Mouse (Mus musculus): Measurements from ENCODE around the gene Gm17428. TPM values are rescaled to one million over a fixed set of nuclear protein-coding genes. Genes with fewer than 3 reads are reported as not detected.
A peak's percentile ranks its signal among the peaks of the same experiment; 100 is the strongest.

The Gm17428 gene
- polyA plus RNA-seq, 1 experiment from 2014 or later: not detected

GRCm38 (mm10) chr14:55008417-55008816 is 31.7 kb downstream of the Gm17428 start:
- WGBS: 74% methylated on average over 8 of the region's 8 CpGs

GRCm38 (mm10) chr14:55011116-55011515 is 34.4 kb downstream of the Gm17428 start:
- Histone ChIP-seq H3K9ac (ENCODE audit: low read length) (no peak overlapping the region), H3K4me1 (ENCODE audit: control insufficient read depth, insufficient read depth, low read length) (no peaks in the 10 kb centered on the region), H3K36me3 (ENCODE audit: control insufficient read depth, insufficient read depth, low read length) (no peaks in the 10 kb centered on the region), H3K4me2 (ENCODE audit: low read depth, low read length) (no peak overlapping the region), H3K4me3 (replicated peaks; ENCODE audit: low read length) (no peak overlapping the region), H3K9me3 (replicated peaks; ENCODE audit: control insufficient read depth, low read length) (no peaks in the 10 kb centered on the region), H3K27ac (ENCODE audit: low read length) (no peak overlapping the region), H3K27me3 (ENCODE audit: control insufficient read depth, insufficient read depth, low read length) (no peaks in the 10 kb centered on the region)
- no peak for ATAC-seq (ENCODE audit: insufficient read depth, low FRiP score)
- 62% methylated on average over 4 of the region's 4 CpGs for WGBS

More at GRCm38 (mm10) chr14:55008417-55008816, 31.7 kb downstream of the Gm17428 start:
- Histone ChIP-seq H3K27me3 (ENCODE audit: control insufficient read depth, insufficient read depth, low read length) (no peaks in the 10 kb centered on the region), H3K36me3 (ENCODE audit: control insufficient read depth, insufficient read depth, low read length) (no peaks in the 10 kb centered on the region), H3K4me2 (ENCODE audit: low read depth, low read length) (no peak overlapping the region), H3K4me3 (replicated peaks; ENCODE audit: low read length) (no peak overlapping the region), H3K4me1 (ENCODE audit: control insufficient read depth, insufficient read depth, low read length) (0 out of 2 replicates have a peak, but pooled peaks cover 4% of the 10 kb centered on the region), H3K9me3 (replicated peaks; ENCODE audit: control insufficient read depth, low read length) (no peaks in the 10 kb centered on the region), H3K27ac (ENCODE audit: low read length) (no peak overlapping the region), H3K9ac (ENCODE audit: low read length) (no peak overlapping the region)
- no peak for ATAC-seq (ENCODE audit: insufficient read depth, low FRiP score)

- H3K36me3 ChIP-seq (ENCODE audit: control insufficient read depth, insufficient read depth, low read length): peaks cover 4% of the 10 kb centered on the region; the same call in 1 of the 2 replicates
- peak overlapping the region; percentile 81 for H3K9ac ChIP-seq (ENCODE audit: low read length)
- H3K27me3 ChIP-seq (ENCODE audit: control insufficient read depth, insufficient read depth, low read length): no peaks in the 10 kb centered on the region
- H3K4me1 ChIP-seq (ENCODE audit: control insufficient read depth, insufficient read depth, low read length): no peaks in the 10 kb centered on the region
- no peaks in the 10 kb centered on the region for H3K9me3 ChIP-seq (replicated peaks; ENCODE audit: control insufficient read depth, low read length)
- peak overlapping the region; percentile 86 for H3K4me2 ChIP-seq (ENCODE audit: low read depth, low read length)
- H3K4me3 ChIP-seq (replicated peaks; ENCODE audit: low read length): peak overlapping the region; percentile 57
- ATAC-seq (ENCODE audit: insufficient read depth, low FRiP score): peak; percentile 61
- H3K27ac ChIP-seq (ENCODE audit: low read length): peak overlapping the region; percentile 93
- under 1% methylated on average over 27 of the region's 27 CpGs for WGBS
These were observed 37.9 kb downstream of the Gm17428 start for GRCm38 (mm10) chr14:55014591-55014990.

- Histone ChIP-seq H3K4me2 (ENCODE audit: low read depth, low read length) (peak within 1 kb of the TSS; percentile 86), H3K9ac (ENCODE audit: low read length) (peak within 1 kb of the TSS; percentile 89), H3K4me3 (replicated peaks; ENCODE audit: low read length) (peak within 1 kb of the TSS; percentile 84), H3K27ac (ENCODE audit: low read length) (peak within 1 kb of the TSS; percentile 93), H3K36me3 (ENCODE audit: control insufficient read depth, insufficient read depth, low read length) (peaks cover 4% of the 10 kb centered on the region; the same call in 1 of the 2 replicates), H3K9me3 (replicated peaks; ENCODE audit: control insufficient read depth, low read length) (no peaks in the 10 kb centered on the region), H3K27me3 (ENCODE audit: control insufficient read depth, insufficient read depth, low read length) (no peaks in the 10 kb centered on the region), H3K4me1 (ENCODE audit: control insufficient read depth, insufficient read depth, low read length) (no peaks in the 10 kb centered on the region)
- WGBS: under 1% methylated on average over 36 of the region's 36 CpGs
- ATAC-seq (ENCODE audit: insufficient read depth, low FRiP score): peak; percentile 97
These were observed 38.4 kb downstream of the Gm17428 start, which contains the start of gene Ngdn for GRCm38 (mm10) chr14:55014991-55015766. Gene Ngdn (plus strand): TSS chr14:55015454.

GRCm38 (mm10) chr14:55015767-55016111 is 39.0 kb downstream of the Gm17428 start:
- Histone ChIP-seq H3K4me2 (ENCODE audit: low read depth, low read length) (peak overlapping the region; percentile 82), H3K4me1 (ENCODE audit: control insufficient read depth, insufficient read depth, low read length) (no peaks in the 10 kb centered on the region), H3K4me3 (replicated peaks; ENCODE audit: low read length) (peak overlapping the region; percentile 84), H3K27me3 (ENCODE audit: control insufficient read depth, insufficient read depth, low read length) (no peaks in the 10 kb centered on the region), H3K9me3 (replicated peaks; ENCODE audit: control insufficient read depth, low read length) (no peaks in the 10 kb centered on the region), H3K9ac (ENCODE audit: low read length) (peak overlapping the region; percentile 89), H3K36me3 (ENCODE audit: control insufficient read depth, insufficient read depth, low read length) (peaks cover 4% of the 10 kb centered on the region; the same call in 1 of the 2 replicates), H3K27ac (ENCODE audit: low read length) (peak overlapping the region; percentile 88)
- WGBS: under 1% methylated on average over 17 of the region's 17 CpGs
- ATAC-seq (ENCODE audit: insufficient read depth, low FRiP score): no peak

- no peak for ATAC-seq (ENCODE audit: insufficient read depth, low FRiP score)
These were observed 40.1 kb downstream of the Gm17428 start for GRCm38 (mm10) chr14:55016876-55017275.

GRCm38 (mm10) chr14:55020394-55020793 is 43.7 kb downstream of the Gm17428 start:
- no peaks in the 10 kb centered on the region for H3K27me3 ChIP-seq (ENCODE audit: control insufficient read depth, insufficient read depth, low read length)
- no peaks in the 10 kb centered on the region for H3K9me3 ChIP-seq (replicated peaks; ENCODE audit: control insufficient read depth, low read length)
- no peak overlapping the region for H3K4me3 ChIP-seq (replicated peaks; ENCODE audit: low read length)
- H3K4me1 ChIP-seq (ENCODE audit: control insufficient read depth, insufficient read depth, low read length): no peaks in the 10 kb centered on the region
- peaks cover 36% of the 10 kb centered on the region for H3K36me3 ChIP-seq (ENCODE audit: control insufficient read depth, insufficient read depth, low read length)
- no peak overlapping the region for H3K4me2 ChIP-seq (ENCODE audit: low read depth, low read length)
- H3K9ac ChIP-seq (ENCODE audit: low read length): no peak overlapping the region
- no peak for ATAC-seq (ENCODE audit: insufficient read depth, low FRiP score)
- no peak overlapping the region for H3K27ac ChIP-seq (ENCODE audit: low read length)
- WGBS: 86% methylated on average over 9 of the region's 9 CpGs

More at GRCm38 (mm10) chr14:55016876-55017275, 40.1 kb downstream of the Gm17428 start:
- H3K9ac ChIP-seq (ENCODE audit: low read length): no peak overlapping the region
- no peaks in the 10 kb centered on the region for H3K4me1 ChIP-seq (ENCODE audit: control insufficient read depth, insufficient read depth, low read length)
- peaks cover 10% of the 10 kb centered on the region; the same call in 1 of the 2 replicates for H3K36me3 ChIP-seq (ENCODE audit: control insufficient read depth, insufficient read depth, low read length)
- WGBS: 90% methylated on average over 16 of the region's 16 CpGs
- no peak overlapping the region for H3K4me2 ChIP-seq (ENCODE audit: low read depth, low read length)
- H3K9me3 ChIP-seq (replicated peaks; ENCODE audit: control insufficient read depth, low read length): no peaks in the 10 kb centered on the region
- H3K27ac ChIP-seq (ENCODE audit: low read length): no peak overlapping the region
- H3K27me3 ChIP-seq (ENCODE audit: control insufficient read depth, insufficient read depth, low read length): no peaks in the 10 kb centered on the region
- no peak overlapping the region for H3K4me3 ChIP-seq (replicated peaks; ENCODE audit: low read length)

GRCm38 (mm10) chr14:55023011-55023410 is 46.3 kb downstream of the Gm17428 start:
- 88% methylated on average over 15 of the region's 15 CpGs for whole genome bisulfite sequencing
- Histone ChIP-seq H3K27me3 (ENCODE audit: control insufficient read depth, insufficient read depth, low read length) (no peaks in the 10 kb centered on the region), H3K4me3 (replicated peaks; ENCODE audit: low read length) (no peak overlapping the region), H3K4me1 (ENCODE audit: control insufficient read depth, insufficient read depth, low read length) (no peaks in the 10 kb centered on the region), H3K4me2 (ENCODE audit: low read depth, low read length) (no peak overlapping the region), H3K9ac (ENCODE audit: low read length) (no peak overlapping the region), H3K27ac (ENCODE audit: low read length) (no peak overlapping the region), H3K36me3 (ENCODE audit: control insufficient read depth, insufficient read depth, low read length) (peaks cover 36% of the 10 kb centered on the region), H3K9me3 (replicated peaks; ENCODE audit: control insufficient read depth, low read length) (no peaks in the 10 kb centered on the region)
- no peak for ATAC-seq (ENCODE audit: insufficient read depth, low FRiP score)

GRCm38 (mm10) chr14:55024236-55024635 is 47.5 kb downstream of the Gm17428 start:
- Histone ChIP-seq H3K27me3 (ENCODE audit: control insufficient read depth, insufficient read depth, low read length) (no peaks in the 10 kb centered on the region), H3K9ac (ENCODE audit: low read length) (no peak overlapping the region), H3K4me1 (ENCODE audit: control insufficient read depth, insufficient read depth, low read length) (no peaks in the 10 kb centered on the region), H3K9me3 (replicated peaks; ENCODE audit: control insufficient read depth, low read length) (no peaks in the 10 kb centered on the region), H3K4me2 (ENCODE audit: low read depth, low read length) (no peak overlapping the region), H3K4me3 (replicated peaks; ENCODE audit: low read length) (no peak overlapping the region), H3K27ac (ENCODE audit: low read length) (no peak overlapping the region), H3K36me3 (ENCODE audit: control insufficient read depth, insufficient read depth, low read length) (peaks cover 32% of the 10 kb centered on the region)
- ATAC-seq (ENCODE audit: insufficient read depth, low FRiP score): no peak
- 64% methylated on average over 7 of the region's 7 CpGs for WGBS

All from stomach, embryonic 16.5 days (tissue).